In the genomic region with DNA sequence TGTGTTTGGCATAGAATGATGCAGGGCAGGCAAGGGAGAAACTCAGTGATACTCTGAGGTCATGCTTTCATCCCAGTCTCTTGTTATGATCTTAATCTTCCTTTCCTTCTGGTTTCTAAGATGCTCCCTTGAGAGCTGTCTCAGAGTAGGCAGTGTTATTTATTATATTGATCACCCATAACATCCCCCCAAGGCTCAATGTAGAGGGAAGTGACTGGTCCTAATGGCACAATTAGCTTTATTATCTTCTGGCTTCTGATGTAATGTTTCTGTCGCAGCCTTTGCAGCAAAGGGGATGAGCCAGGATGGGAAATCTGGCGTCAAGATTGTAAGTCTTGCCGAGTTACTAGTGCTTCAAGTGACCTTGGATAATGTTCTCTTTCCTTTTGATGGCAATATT, we compare ENCODE assay signal across 18 mouse cellular contexts.
DNase-seq lines count a peak whose midpoint lies in the region; ATAC-seq lines count a peak whose summit lies in the region.
"Had no signal": no experiment of that assay in that cellular context is flagged by ENCODE, and none has a peak within 500 bp of the region (broad histone marks: within the 10 kb centered on the region; RNA-seq: fewer than 3 reads in every experiment).

No protein-coding gene starts in this region.

- H3K27me3 ChIP-seq in hindbrain, embryonic 16.5 days (replicated peaks; ENCODE audit: control insufficient read depth, insufficient read depth, low read length): no peaks in the 10 kb centered on the region
- H3K27me3 ChIP-seq in hindbrain, embryonic 10.5 days (ENCODE audit: insufficient read depth, poor library complexity, severe bottlenecking): no peaks in the 10 kb centered on the region
- no peaks in the 10 kb centered on the region for H3K27me3 ChIP-seq in neural tube, embryonic 14.5 days (ENCODE audit: control insufficient read depth, insufficient read depth, low read length)
- no peaks in the 10 kb centered on the region for H3K27me3 ChIP-seq in neural tube, embryonic 15.5 days (replicated peaks)
- H3K27me3 ChIP-seq: embryonic facial prominence, embryonic 12.5 days; forebrain, embryonic 13.5 days; forebrain, embryonic 15.5 days had no signal

- ATAC-seq in hindbrain, embryonic 16.5 days: 0 out of 2 replicates have a peak, but pooled peaks have one; percentile 15
- ATAC-seq in neural tube, embryonic 14.5 days (ENCODE audit: low read depth): peak; percentile 68
- 0 out of 2 replicates have a peak, but pooled peaks have one; percentile 28 for ATAC-seq in neural tube, embryonic 15.5 days (ENCODE audit: low FRiP score)
- ATAC-seq in cerebellum, adult (ENCODE audit: insufficient number of reproducible peaks, low FRiP score, low TSS enrichment): no peak
- ATAC-seq: forebrain, embryonic 13.5 days; forebrain, embryonic 15.5 days; forebrain, postnatal 0 days had no signal

- H3K9me3 ChIP-seq in hindbrain, embryonic 16.5 days (ENCODE audit: control insufficient read depth, low read length): no peaks in the 10 kb centered on the region
- no peaks in the 10 kb centered on the region for H3K9me3 ChIP-seq in hindbrain, embryonic 10.5 days
- H3K9me3 ChIP-seq in neural tube, embryonic 14.5 days (ENCODE audit: control insufficient read depth, low read length): no peaks in the 10 kb centered on the region
- no peaks in the 10 kb centered on the region for H3K9me3 ChIP-seq in neural tube, embryonic 15.5 days (replicated peaks)
- H3K9me3 ChIP-seq: embryonic facial prominence, embryonic 10.5 days; embryonic facial prominence, embryonic 12.5 days; forebrain, embryonic 13.5 days; forebrain, embryonic 15.5 days had no signal

- 61% methylated on average over 3 of the region's 3 CpGs for WGBS in hindbrain, embryonic 16.5 days
- 86% methylated on average over 3 of the region's 3 CpGs for WGBS in hindbrain, embryonic 10.5 days
- WGBS in neural tube, embryonic 14.5 days: 39% methylated on average over 3 of the region's 3 CpGs
- WGBS in neural tube, embryonic 15.5 days: 29% methylated on average over 3 of the region's 3 CpGs

- no peak overlapping the region for H3K27ac ChIP-seq in hindbrain, embryonic 16.5 days (ENCODE audit: low read depth, low read length)
- no peak overlapping the region for H3K27ac ChIP-seq in hindbrain, embryonic 10.5 days
- H3K27ac ChIP-seq in neural tube, embryonic 14.5 days (ENCODE audit: low read depth, low read length): no peak overlapping the region
- H3K27ac ChIP-seq in neural tube, embryonic 15.5 days (replicated peaks): no peak overlapping the region
- H3K27ac ChIP-seq: embryonic facial prominence, embryonic 10.5 days; embryonic facial prominence, embryonic 12.5 days; forebrain, embryonic 13.5 days; forebrain, embryonic 15.5 days had no signal

- DNase-seq in hindbrain, embryonic 10.5 days (ENCODE audit: low spot score): no peak
- DNase-seq: adrenal gland, adult 2 months; adrenal gland, postnatal 10 days; adrenal gland, postnatal 25 days; cerebellum, adult 11-12 months; cerebellum, adult 2 months; cerebellum, adult 9-10 months; cerebellum, postnatal 10 days; cerebellum, postnatal 25 days; forebrain, postnatal 0 days had no signal

- H3K9ac ChIP-seq in hindbrain, embryonic 16.5 days (ENCODE audit: low read depth, low read length): no peak overlapping the region
- H3K9ac ChIP-seq in neural tube, embryonic 14.5 days (replicated peaks; ENCODE audit: low read depth, low read length): no peak overlapping the region
- no peak overlapping the region for H3K9ac ChIP-seq in neural tube, embryonic 15.5 days (replicated peaks)
- H3K9ac ChIP-seq: embryonic facial prominence, embryonic 12.5 days; forebrain, embryonic 13.5 days; forebrain, embryonic 15.5 days; forebrain, postnatal 0 days had no signal

- peaks cover 3% of the 10 kb centered on the region for H3K4me1 ChIP-seq in hindbrain, embryonic 16.5 days (ENCODE audit: control insufficient read depth, insufficient read depth, low read depth, low read length)
- peaks cover 31% of the 10 kb centered on the region for H3K4me1 ChIP-seq in hindbrain, embryonic 10.5 days (replicated peaks)
- peaks cover 5% of the 10 kb centered on the region; the same call in 1 of the 2 replicates for H3K4me1 ChIP-seq in neural tube, embryonic 14.5 days (ENCODE audit: control insufficient read depth, insufficient read depth, low read length)
- H3K4me1 ChIP-seq in neural tube, embryonic 15.5 days: peaks cover 11% of the 10 kb centered on the region

- no peaks in the 10 kb centered on the region for H3K36me3 ChIP-seq in hindbrain, embryonic 16.5 days (ENCODE audit: control insufficient read depth, insufficient read depth, low read length)
- no peaks in the 10 kb centered on the region for H3K36me3 ChIP-seq in hindbrain, embryonic 10.5 days
- H3K36me3 ChIP-seq in neural tube, embryonic 14.5 days (ENCODE audit: control insufficient read depth, insufficient read depth, low read length): no peaks in the 10 kb centered on the region
- no peaks in the 10 kb centered on the region for H3K36me3 ChIP-seq in neural tube, embryonic 15.5 days
- H3K36me3 ChIP-seq: embryonic facial prominence, embryonic 10.5 days; embryonic facial prominence, embryonic 12.5 days; forebrain, embryonic 15.5 days had no signal

- no peak overlapping the region for H3K4me3 ChIP-seq in hindbrain, embryonic 16.5 days (ENCODE audit: low read length)
- no peak overlapping the region for H3K4me3 ChIP-seq in hindbrain, embryonic 10.5 days
- H3K4me3 ChIP-seq in neural tube, embryonic 14.5 days (ENCODE audit: low read depth, low read length): no peak overlapping the region
- H3K4me3 ChIP-seq in neural tube, embryonic 15.5 days (replicated peaks): no peak overlapping the region
- H3K4me3 ChIP-seq: embryonic facial prominence, embryonic 10.5 days; embryonic facial prominence, embryonic 12.5 days; forebrain, embryonic 13.5 days; forebrain, embryonic 15.5 days had no signal

- no peak overlapping the region for H3K4me2 ChIP-seq in hindbrain, embryonic 16.5 days (ENCODE audit: low read length)
- H3K4me2 ChIP-seq in neural tube, embryonic 14.5 days (ENCODE audit: low read depth, low read length): no peak overlapping the region
- H3K4me2 ChIP-seq in neural tube, embryonic 15.5 days: no peak overlapping the region
- H3K4me2 ChIP-seq: embryonic facial prominence, embryonic 12.5 days; forebrain, embryonic 13.5 days; forebrain, embryonic 15.5 days had no signal
